Mouse (Mus musculus) neural tube, embryonic 10.5 days (tissue): Measurements from ENCODE around the gene Snrpc.

Source experiments
- DNase-seq: peaks from one replicate; pipeline ENCODE4 v3.0.0-alpha.2; 2017; ENCODE audit warnings: low spot score; ENCODE audit errors: extremely low spot score

Gene Snrpc

GRCm38 (mm10) chr17:27819521-27819970, 18.4 kb upstream of the Snrpc start:
- no peak for DNase-seq

GRCm38 (mm10) chr17:27819971-27820567, 17.9 kb upstream of the Snrpc start:
- peak; percentile 77 for DNase-seq

- DNase-seq, result peak; percentile 100
These were observed 17.2 kb upstream of the Snrpc start, which contains the start of gene D17Wsu92e for GRCm38 (mm10) chr17:27820568-27821406. Gene D17Wsu92e (minus strand): TSS chr17:27820648.

- DNase-seq, result no peak
These were observed 16.3 kb upstream of the Snrpc start for GRCm38 (mm10) chr17:27821407-27822338.

DNA sequence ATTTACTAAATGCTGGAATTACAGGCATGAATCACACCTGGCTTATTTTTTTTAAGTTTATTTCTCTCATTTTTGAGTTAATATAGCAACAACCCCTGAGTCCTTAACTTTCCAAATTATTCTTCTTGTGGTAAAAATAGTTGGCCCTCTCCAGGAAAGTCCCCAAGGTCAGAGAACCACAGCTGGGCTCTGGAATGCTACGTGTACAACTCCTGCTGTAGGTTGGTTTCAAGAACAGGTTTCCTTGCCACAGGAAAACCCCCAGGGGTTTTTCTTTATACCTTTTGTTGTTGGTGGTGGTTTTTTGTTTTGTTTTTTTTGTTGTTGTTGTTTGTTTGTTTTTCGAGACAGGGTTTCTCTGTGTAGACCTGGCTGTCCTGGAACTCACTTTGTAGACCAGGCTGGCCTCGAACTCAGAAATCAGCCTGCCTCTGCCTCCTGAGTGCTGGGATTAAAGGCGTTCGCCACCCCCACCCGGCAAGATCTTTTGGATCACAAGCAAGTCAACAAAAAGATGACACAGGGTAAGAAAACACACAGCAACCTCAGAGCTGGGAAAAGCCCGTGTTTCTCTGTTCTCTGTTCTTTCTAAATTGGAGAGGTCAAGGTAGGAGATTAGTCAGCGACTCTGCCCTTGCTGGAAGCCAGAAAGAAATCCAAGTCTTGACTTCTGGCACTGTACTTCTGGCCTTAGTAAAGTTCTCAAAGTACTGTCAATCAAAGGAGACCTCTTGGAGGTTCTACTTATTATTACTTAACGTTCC, 14.6 kb upstream of the Snrpc start:
- DNase-seq, result no peak

GRCm38 (mm10) chr17:27824941-27825340, 13.0 kb upstream of the Snrpc start:
- no peak for DNase-seq

- no peak for DNase-seq
These were observed 12.4 kb upstream of the Snrpc start for GRCm38 (mm10) chr17:27825539-27825938.

- peak; percentile 57 for DNase-seq
These were observed 11.7 kb upstream of the Snrpc start for GRCm38 (mm10) chr17:27825984-27826905.

DNA sequence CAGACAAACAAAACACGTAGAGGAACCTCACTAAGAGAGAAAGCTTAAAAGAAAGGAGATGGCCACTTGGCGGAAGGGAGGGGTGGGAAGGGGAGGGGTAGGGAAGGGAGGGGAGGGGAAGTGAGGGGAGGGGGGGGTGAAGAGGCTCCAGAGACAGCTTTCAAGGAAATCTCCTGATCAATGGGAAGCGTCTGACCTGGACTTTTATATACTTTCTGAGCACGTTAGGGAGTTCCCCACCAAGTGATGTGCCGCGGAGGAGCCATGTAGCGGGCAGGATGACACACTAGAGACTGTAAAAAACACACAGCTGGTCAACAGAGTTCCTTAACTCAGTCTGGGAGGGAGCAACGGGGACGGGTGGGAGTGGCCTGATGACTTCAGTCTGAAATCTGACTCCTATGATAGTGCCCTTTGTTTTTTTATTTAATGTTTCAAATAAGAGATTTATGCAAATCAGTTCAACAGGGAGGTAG, 11.0 kb upstream of the Snrpc start:
- DNase-seq, result peak; percentile 61

GRCm38 (mm10) chr17:27827511-27827910, 10.4 kb upstream of the Snrpc start:
- DNase-seq, result peak; percentile 16

- DNase-seq, result no peak
These were observed 7.5 kb upstream of the Snrpc start for GRCm38 (mm10) chr17:27830411-27830810.

- peak; percentile 94 for DNase-seq
These were observed 1.7 kb downstream of the Snrpc start for GRCm38 (mm10) chr17:27839469-27840252.

DNA sequence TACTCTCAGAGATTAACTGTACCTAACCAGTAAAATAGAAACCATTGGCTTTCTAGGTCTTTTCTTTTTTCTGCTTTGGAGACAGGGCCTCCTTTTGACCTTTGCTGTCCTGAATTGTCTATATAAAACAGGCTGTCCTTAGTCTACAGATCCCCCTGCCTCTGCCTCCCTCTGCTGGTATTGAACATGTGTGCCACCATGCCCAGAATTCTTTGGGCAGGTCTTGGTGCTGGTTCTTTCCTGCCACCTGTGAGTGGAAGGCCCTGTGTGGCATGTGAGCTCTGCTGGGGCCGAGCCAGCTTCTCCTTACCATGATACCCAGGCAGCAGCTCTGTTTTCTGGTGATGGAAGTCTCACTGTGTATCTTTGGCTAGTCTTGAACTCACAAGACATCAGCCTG, 10.4 kb downstream of the Snrpc start:
- DNase-seq, result no peak

DNA sequence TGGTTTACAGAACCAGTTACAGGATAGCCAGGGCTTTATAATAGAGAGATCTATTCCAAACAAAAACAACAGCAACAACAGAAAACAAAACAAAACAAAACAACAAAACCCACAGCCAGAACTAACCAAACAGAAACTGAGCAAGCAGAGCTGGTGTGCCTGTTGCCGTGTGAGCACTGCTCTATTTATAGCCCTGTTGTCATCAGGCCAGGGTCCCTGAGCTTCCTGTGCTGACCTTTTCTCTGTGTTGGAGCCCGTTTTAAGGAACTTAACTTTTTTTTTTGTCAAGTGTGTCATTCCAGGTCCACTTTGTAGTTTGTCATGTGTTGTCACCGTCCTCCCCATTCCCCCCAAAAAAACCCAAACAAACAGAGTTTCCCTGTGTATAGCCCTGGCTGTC, 13.1 kb downstream of the Snrpc start:
- no peak for DNase-seq

DNA sequence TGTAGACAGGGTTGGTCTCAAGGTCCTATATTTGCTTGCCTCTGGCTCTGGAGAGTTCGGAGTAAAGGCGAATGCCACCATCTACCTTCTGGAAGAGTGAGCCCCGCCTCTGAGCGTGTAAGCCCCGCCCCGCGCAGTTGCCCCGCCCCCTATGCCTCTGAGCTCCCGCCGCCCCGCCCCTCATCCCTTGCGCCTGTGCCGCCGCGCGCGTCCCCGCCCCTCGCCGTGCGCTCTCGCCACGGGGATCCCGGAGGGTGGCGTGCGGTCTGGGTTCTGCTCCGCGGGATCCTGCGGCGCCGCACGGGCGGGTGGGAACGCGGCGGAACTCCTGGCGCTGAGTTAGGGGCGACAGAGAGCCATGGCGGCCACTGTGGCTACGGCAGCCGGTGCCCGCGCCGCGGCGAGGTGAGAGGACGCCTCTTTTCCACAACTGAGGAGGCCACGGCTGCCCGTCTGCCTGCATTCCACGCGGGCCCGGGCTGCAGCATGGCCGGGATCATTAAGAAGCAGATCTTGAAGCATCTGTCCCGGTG, 18.4 kb downstream of the Snrpc start, which contains the start of gene Uhrf1bp1:
Uhrf1bp1 (plus strand) TSS at position 177 of the 533 bp plus-strand sequence.
- DNase-seq, result peak; percentile 88

GRCm38 (mm10) chr17:27856798-27857648, 19.1 kb downstream of the Snrpc start:
- DNase-seq, result peak; percentile 77

- peak; percentile 18 for DNase-seq
These were observed 19.9 kb downstream of the Snrpc start for GRCm38 (mm10) chr17:27857649-27858475.
